Mouse (Mus musculus): ENCODE measurements around the gene Vamp3. TPM values are rescaled to one million over a fixed set of nuclear protein-coding genes. Genes with fewer than 3 reads are reported as not detected.
A peak's percentile ranks its signal among the peaks of the same experiment; 100 is the strongest.
"Not testable (repeated sequence)": the region's sequence is repeated elsewhere in the genome, so short reads cannot be mapped to it uniquely, and the experiment has no call there.

Gene Vamp3
- polyA plus RNA-seq, 1 experiment from 2014 or later = 114 TPM

GRCm38 (mm10) chr4:151043281-151043680, 14.5 kb downstream of the Vamp3 start:
- H3K4me3 ChIP-seq = peak overlapping the region; percentile 64
- no peak overlapping the region for H3K27ac ChIP-seq
- H3K4me2 ChIP-seq (replicated peaks) = peak overlapping the region; percentile 98
- H3K9ac ChIP-seq = 0 out of 2 replicates have a peak overlapping the region, but pooled peaks have one; percentile 76
- H3K9me3 ChIP-seq = no peaks in the 10 kb centered on the region
- 41% methylated on average over 5 of the region's 5 CpGs for WGBS
- no peaks in the 10 kb centered on the region for H3K27me3 ChIP-seq
- H3K36me3 ChIP-seq = peaks cover 16% of the 10 kb centered on the region
- peaks cover 19% of the 10 kb centered on the region for H3K4me1 ChIP-seq
- no peak for ATAC-seq (ENCODE audit: low FRiP score, low read depth)

GRCm38 (mm10) chr4:151041506-151041905, 16.3 kb downstream of the Vamp3 start:
- no peak overlapping the region for H3K27ac ChIP-seq
- no peaks in the 10 kb centered on the region for H3K27me3 ChIP-seq
- no peak overlapping the region for H3K4me3 ChIP-seq
- H3K4me2 ChIP-seq (replicated peaks) = no peak overlapping the region
- peaks cover 19% of the 10 kb centered on the region for H3K4me1 ChIP-seq
- no peak overlapping the region for H3K9ac ChIP-seq
- WGBS = 74% methylated on average over 5 of the region's 5 CpGs
- H3K36me3 ChIP-seq = peaks cover 5% of the 10 kb centered on the region
- H3K9me3 ChIP-seq = no peaks in the 10 kb centered on the region
- no peak for ATAC-seq (ENCODE audit: low FRiP score, low read depth)

GRCm38 (mm10) chr4:151037800-151038199, 20.0 kb downstream of the Vamp3 start:
- no peak overlapping the region for H3K9ac ChIP-seq
- WGBS = 88% methylated on average over 11 of the region's 11 CpGs
- no peak overlapping the region for H3K4me3 ChIP-seq
- H3K36me3 ChIP-seq = peaks cover 9% of the 10 kb centered on the region; the same call in 1 of the 2 replicates
- H3K4me2 ChIP-seq (replicated peaks) = no peak overlapping the region
- H3K27ac ChIP-seq = no peak overlapping the region
- no peaks in the 10 kb centered on the region for H3K9me3 ChIP-seq
- ATAC-seq (ENCODE audit: low FRiP score, low read depth) = no peak
- H3K4me1 ChIP-seq = peaks cover 3% of the 10 kb centered on the region; the same call in 1 of the 2 replicates
- no peaks in the 10 kb centered on the region for H3K27me3 ChIP-seq

GRCm38 (mm10) chr4:151036521-151036920, 21.2 kb downstream of the Vamp3 start:
- ATAC-seq (ENCODE audit: low FRiP score, low read depth) = no peak
- H3K27me3 ChIP-seq = no peaks in the 10 kb centered on the region
- 91% methylated on average over 7 of the region's 7 CpGs for WGBS
- no peaks in the 10 kb centered on the region for H3K9me3 ChIP-seq
- no peak overlapping the region for H3K9ac ChIP-seq
- H3K4me1 ChIP-seq = peaks cover 1% of the 10 kb centered on the region; the same call in 1 of the 2 replicates
- no peak overlapping the region for H3K27ac ChIP-seq
- no peak overlapping the region for H3K4me2 ChIP-seq (replicated peaks)
- no peak overlapping the region for H3K4me3 ChIP-seq
- H3K36me3 ChIP-seq = peaks cover 9% of the 10 kb centered on the region; the same call in 1 of the 2 replicates

- H3K4me2 ChIP-seq (replicated peaks) = no peak overlapping the region
- H3K4me1 ChIP-seq = no peaks in the 10 kb centered on the region
- H3K27me3 ChIP-seq = no peaks in the 10 kb centered on the region
- no peak overlapping the region for H3K27ac ChIP-seq
- H3K36me3 ChIP-seq = peaks cover 29% of the 10 kb centered on the region
- no peaks in the 10 kb centered on the region for H3K9me3 ChIP-seq
- H3K9ac ChIP-seq = no peak overlapping the region
- ATAC-seq (ENCODE audit: low FRiP score, low read depth) = peak; percentile 40; the same call in 1 of the 2 replicates
- 50% methylated on average over 6 of the region's 6 CpGs for WGBS
- no peak overlapping the region for H3K4me3 ChIP-seq
Observed at GRCm38 (mm10) chr4:151027001-151027400, 30.8 kb downstream of the Vamp3 start.

GRCm38 (mm10) chr4:151024152-151024551, 33.6 kb downstream of the Vamp3 start:
- Histone ChIP-seq H3K4me1 (no peaks in the 10 kb centered on the region), H3K36me3 (peaks cover 35% of the 10 kb centered on the region), H3K27me3 (no peaks in the 10 kb centered on the region), H3K9me3 (no peaks in the 10 kb centered on the region), H3K4me2 (replicated peaks) (no peak overlapping the region), H3K27ac (no peak overlapping the region), H3K9ac (no peak overlapping the region), H3K4me3 (no peak overlapping the region)
- WGBS = 92% methylated on average over 9 of the region's 9 CpGs
- no peak for ATAC-seq (ENCODE audit: low FRiP score, low read depth)

GRCm38 (mm10) chr4:151017356-151017755, 40.4 kb downstream of the Vamp3 start:
- H3K27me3 ChIP-seq; H3K4me2 ChIP-seq (replicated peaks); H3K4me1 ChIP-seq; H3K9me3 ChIP-seq; ATAC-seq (ENCODE audit: low FRiP score, low read depth); H3K9ac ChIP-seq; H3K27ac ChIP-seq; H3K4me3 ChIP-seq: not testable (repeated sequence)
- 90% methylated on average over 1 of the region's 1 CpGs for WGBS
- H3K36me3 ChIP-seq = peaks cover 47% of the 10 kb centered on the region

GRCm38 (mm10) chr4:151015946-151016345, 41.8 kb downstream of the Vamp3 start:
- Histone ChIP-seq H3K27me3 (no peaks in the 10 kb centered on the region), H3K27ac (no peak overlapping the region), H3K4me3 (no peak overlapping the region), H3K4me2 (replicated peaks) (no peak overlapping the region), H3K4me1 (no peaks in the 10 kb centered on the region), H3K9me3 (no peaks in the 10 kb centered on the region), H3K9ac (no peak overlapping the region), H3K36me3 (peaks cover 42% of the 10 kb centered on the region)
- WGBS = 25% methylated on average over 10 of the region's 10 CpGs
- ATAC-seq (ENCODE audit: low FRiP score, low read depth) = no peak

- Histone ChIP-seq H3K4me2 (replicated peaks) (no peak overlapping the region), H3K27me3 (no peaks in the 10 kb centered on the region), H3K4me3 (no peak overlapping the region), H3K9me3 (no peaks in the 10 kb centered on the region), H3K9ac (no peak overlapping the region), H3K36me3 (peaks cover 32% of the 10 kb centered on the region), H3K27ac (no peak overlapping the region), H3K4me1 (no peaks in the 10 kb centered on the region)
- ATAC-seq (ENCODE audit: low FRiP score, low read depth) = no peak
- 89% methylated on average over 7 of the region's 7 CpGs for WGBS
Observed at GRCm38 (mm10) chr4:151010316-151010715, 47.4 kb downstream of the Vamp3 start.

- Histone ChIP-seq H3K9me3 (no peaks in the 10 kb centered on the region), H3K27ac (no peak overlapping the region), H3K36me3 (peaks cover 24% of the 10 kb centered on the region), H3K9ac (no peak overlapping the region), H3K4me2 (replicated peaks) (no peak overlapping the region), H3K27me3 (no peaks in the 10 kb centered on the region), H3K4me3 (no peak overlapping the region), H3K4me1 (no peaks in the 10 kb centered on the region)
- 50% methylated on average over 6 of the region's 6 CpGs for WGBS
- no peak for ATAC-seq (ENCODE audit: low FRiP score, low read depth)
Observed at GRCm38 (mm10) chr4:151006945-151007344, 50.8 kb downstream of the Vamp3 start.

- H3K9ac ChIP-seq = no peak overlapping the region
- no peaks in the 10 kb centered on the region for H3K27me3 ChIP-seq
- H3K27ac ChIP-seq = no peak overlapping the region
- H3K4me3 ChIP-seq = no peak overlapping the region
- no peaks in the 10 kb centered on the region for H3K4me1 ChIP-seq
- H3K4me2 ChIP-seq (replicated peaks) = no peak overlapping the region
- peaks cover 24% of the 10 kb centered on the region for H3K36me3 ChIP-seq
- no peaks in the 10 kb centered on the region for H3K9me3 ChIP-seq
- WGBS = 86% methylated on average over 13 of the region's 13 CpGs
- no peak for ATAC-seq (ENCODE audit: low FRiP score, low read depth)
Observed at GRCm38 (mm10) chr4:151005656-151006318, 52.0 kb downstream of the Vamp3 start.

GRCm38 (mm10) chr4:151001397-151001796, 56.4 kb downstream of the Vamp3 start:
- Histone ChIP-seq H3K4me1 (no peaks in the 10 kb centered on the region), H3K36me3 (peaks cover 17% of the 10 kb centered on the region), H3K4me2 (replicated peaks) (no peak overlapping the region), H3K4me3 (no peak overlapping the region), H3K9ac (no peak overlapping the region), H3K27me3 (no peaks in the 10 kb centered on the region), H3K27ac (no peak overlapping the region), H3K9me3 (no peaks in the 10 kb centered on the region)
- no peak for ATAC-seq (ENCODE audit: low FRiP score, low read depth)
- WGBS = 71% methylated on average over 13 of the region's 13 CpGs

GRCm38 (mm10) chr4:150998626-150999025, 59.1 kb downstream of the Vamp3 start:
- H3K4me2 ChIP-seq (replicated peaks) = no peak overlapping the region
- no peak overlapping the region for H3K27ac ChIP-seq
- H3K9me3 ChIP-seq = no peaks in the 10 kb centered on the region
- no peak for ATAC-seq (ENCODE audit: low FRiP score, low read depth)
- no peaks in the 10 kb centered on the region for H3K36me3 ChIP-seq
- no peak overlapping the region for H3K4me3 ChIP-seq
- H3K27me3 ChIP-seq = no peaks in the 10 kb centered on the region
- no peaks in the 10 kb centered on the region for H3K4me1 ChIP-seq
- H3K9ac ChIP-seq = no peak overlapping the region
- WGBS = 89% methylated on average over 9 of the region's 9 CpGs

Measured in limb, embryonic 13.5 days (tissue).